Mouse (Mus musculus) heart, embryonic 15.5 days (tissue): ENCODE data around the gene Proca1. TPM values are rescaled to one million over a fixed set of nuclear protein-coding genes. Genes with fewer than 3 reads are reported as not detected.
"Not testable (repeated sequence)": the region's sequence is repeated elsewhere in the genome, so short reads cannot be mapped to it uniquely, and the experiment has no call there.

Experiments used
- ATAC-seq: fragments of 200-750 bp; cut with Nextera tagmentation; replicated peaks from 2 replicates; pipeline ENCODE4 v1.8.0; 2017; ENCODE audit warnings: low read depth, moderate TSS enrichment; ENCODE audit not compliant: insufficient number of reproducible peaks, insufficient read depth, low FRiP score
- H3K27ac ChIP-seq: fragments of 300-500 bp; sonication (generic); 2 replicates; pipeline ENCODE4 v1.5.1; 2015; ENCODE audit warnings: mild to moderate bottlenecking, inconsistent platforms
- H3K27me3 ChIP-seq: fragments of 300-500 bp; sonication (generic); 2 replicates; pipeline ENCODE4 v1.6.1; 2015; ENCODE audit warnings: inconsistent platforms
- H3K36me3 ChIP-seq: fragments of 300-500 bp; sonication (generic); 2 replicates; pipeline ENCODE4 v1.6.1; 2015; ENCODE audit warnings: mild to moderate bottlenecking, inconsistent platforms
- H3K4me1 ChIP-seq: fragments of 300-500 bp; sonication (generic); replicated peaks from 2 replicates; pipeline ENCODE4 v1.6.1; 2015; ENCODE audit warnings: inconsistent platforms
- H3K4me2 ChIP-seq: fragments of 300-500 bp; sonication (generic); 2 replicates; pipeline ENCODE4 v1.6.1; 2015; ENCODE audit warnings: inconsistent platforms, mild to moderate bottlenecking, moderate library complexity
- H3K4me3 ChIP-seq: fragments of 300-500 bp; sonication (generic); 2 replicates; pipeline ENCODE4 v1.5.1; 2015; ENCODE audit warnings: mild to moderate bottlenecking, inconsistent platforms
- H3K9ac ChIP-seq: fragments of 300-500 bp; sonication (generic); 2 replicates; pipeline ENCODE4 v1.6.1; 2015; ENCODE audit warnings: mild to moderate bottlenecking, inconsistent platforms
- H3K9me3 ChIP-seq: fragments of 300-500 bp; sonication (generic); replicated peaks from 2 replicates; pipeline ENCODE4 v1.6.1; 2016; ENCODE audit warnings: inconsistent platforms
- WGBS: fragments of 180-500 bp; shearing (Covaris S2); methylation state at CpG from one replicate; pipeline ENCODE4 v1.1.7; 2015; ENCODE audit warnings: mixed read lengths; 5-methylcytosine and 5-hydroxymethylcytosine counted together
- polyA plus RNA-seq: library from polyadenylated mRNA; unstranded; fragments of >200 nt; fragmentation: Nextera tagmentation; extraction: Ambion mirVana; gene quantifications from 2 replicates; pipeline ENCODE4 v1.2.1, GENCODE M21; 2015

Proca1 gene
- polyA plus RNA-seq, 1 experiment from 2014 or later = 2.9 TPM

DNA sequence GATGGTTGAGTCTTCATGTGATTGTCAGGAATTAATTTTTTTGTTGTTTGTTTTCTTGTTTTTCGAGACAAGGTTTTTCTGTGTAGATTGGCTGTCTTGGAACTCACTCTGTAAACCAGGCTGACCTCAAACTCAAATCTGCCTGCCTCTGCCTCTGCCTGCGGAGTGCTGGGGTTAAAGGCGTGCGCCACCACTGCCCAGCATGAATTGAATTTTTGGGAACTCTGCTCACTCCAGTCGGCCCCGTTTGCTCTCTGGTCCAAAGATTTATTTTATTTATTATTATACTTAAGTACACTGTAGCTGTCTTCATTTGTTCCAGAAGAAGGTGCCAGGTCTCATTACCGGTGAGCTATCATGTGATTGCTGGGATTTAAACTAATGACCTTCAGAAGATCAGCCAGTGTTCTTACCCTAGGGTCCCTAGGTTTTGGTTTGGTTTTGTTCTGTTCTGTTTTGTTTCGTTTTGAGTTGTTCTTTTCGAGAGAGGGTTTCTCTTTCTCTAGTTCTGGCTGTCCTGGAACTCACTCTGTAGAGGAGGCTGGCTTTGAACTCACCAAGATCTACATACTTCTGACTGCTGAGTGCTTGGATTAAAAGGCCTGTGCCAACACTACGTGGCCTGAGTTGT lies 9.2 kb upstream of the Proca1 start:
- H3K4me1 ChIP-seq = peaks cover 38% of the 10 kb centered on the region
- peak overlapping the region; percentile 90 for H3K4me3 ChIP-seq
- peak overlapping the region; percentile 92 for H3K27ac ChIP-seq
- no peak overlapping the region for H3K9ac ChIP-seq
- 49% methylated on average over 10 of the region's 10 CpGs for WGBS
- ATAC-seq = no peak
- H3K36me3 ChIP-seq = peaks cover 29% of the 10 kb centered on the region
- no peaks in the 10 kb centered on the region for H3K9me3 ChIP-seq
- no peaks in the 10 kb centered on the region for H3K27me3 ChIP-seq
- peak overlapping the region; percentile 61 for H3K4me2 ChIP-seq

DNA sequence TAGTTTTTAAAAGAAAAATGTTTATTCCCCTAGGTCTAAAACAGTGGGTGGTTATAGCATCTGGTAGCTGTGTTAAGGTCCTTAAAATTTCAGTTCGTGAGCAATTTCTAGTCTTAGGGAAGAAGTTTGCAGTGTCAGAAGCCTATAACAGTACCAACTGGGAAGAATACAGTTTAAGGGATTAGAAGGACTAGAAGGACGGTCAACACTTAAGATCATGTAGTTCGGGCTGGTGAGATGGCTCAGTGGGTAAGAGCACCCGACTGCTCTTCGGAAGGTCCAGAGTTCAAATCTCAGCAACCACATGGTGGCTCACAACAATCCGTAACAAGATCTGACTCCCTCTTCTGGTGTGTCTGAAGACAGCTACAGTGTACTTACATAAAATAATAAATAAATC lies 8.5 kb upstream of the Proca1 start:
- H3K4me3 ChIP-seq, H3K9ac ChIP-seq, H3K27ac ChIP-seq, H3K4me2 ChIP-seq, H3K9me3 ChIP-seq, ATAC-seq, H3K27me3 ChIP-seq: not testable (repeated sequence)
- WGBS = 92% methylated on average over 6 of the region's 6 CpGs
- H3K4me1 ChIP-seq = peaks cover 38% of the 10 kb centered on the region
- H3K36me3 ChIP-seq = peaks cover 26% of the 10 kb centered on the region

DNA sequence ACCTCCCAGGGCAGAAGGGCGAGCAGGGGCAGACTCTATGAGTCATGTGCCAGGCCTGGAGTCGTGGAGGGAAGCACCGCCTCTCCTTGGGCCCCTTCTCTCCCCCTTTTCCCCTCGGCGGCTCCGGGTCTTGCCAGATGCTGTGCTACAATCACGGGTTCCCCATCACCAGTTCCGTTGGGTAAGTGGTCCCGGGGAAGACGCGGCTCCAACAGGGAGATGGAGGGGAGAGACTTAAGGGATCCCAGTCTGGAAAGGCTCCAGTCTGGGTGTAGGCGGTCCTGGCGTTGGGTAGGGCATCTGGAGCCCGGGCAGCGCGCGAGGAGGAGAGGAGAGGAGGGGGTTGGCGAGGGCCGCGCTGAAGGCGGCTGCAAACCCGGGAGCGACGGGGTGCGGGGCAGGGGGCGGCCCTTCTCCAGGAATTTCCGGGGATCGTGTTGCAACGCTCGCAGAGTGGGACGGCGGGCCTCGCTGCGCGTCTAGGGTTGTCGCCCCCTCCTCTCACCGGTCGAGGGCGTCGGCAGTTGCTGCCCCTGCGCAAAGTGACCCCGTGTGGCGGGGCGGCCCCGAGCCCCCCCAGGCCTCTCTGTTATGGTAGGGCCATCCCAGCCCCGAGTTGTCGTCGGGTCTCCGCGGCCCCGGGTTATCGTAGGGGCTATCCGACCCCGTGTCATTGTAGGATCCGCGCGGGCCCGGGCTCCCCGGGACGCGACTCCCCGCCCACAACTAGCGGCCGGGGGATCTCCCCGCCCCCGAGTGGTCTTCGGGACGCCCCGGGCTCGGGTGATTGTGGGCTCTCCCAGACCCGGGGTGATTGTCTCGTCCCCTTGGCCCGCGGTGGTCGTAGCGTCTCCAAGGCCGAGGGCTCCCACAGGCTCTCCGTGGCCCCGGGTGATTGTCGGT lies 4.6 kb upstream of the Proca1 start, which contains the start of gene Rab34:
Rab34 (plus strand) TSS at position 100 of the 903 bp plus-strand sequence.
- under 1% methylated on average over 80 of the region's 80 CpGs for WGBS
- ATAC-seq = peak; percentile 82
- peak within 1 kb of the TSS; percentile 97 for H3K27ac ChIP-seq
- H3K9me3 ChIP-seq = no peaks in the 10 kb centered on the region
- H3K4me3 ChIP-seq = peak within 1 kb of the TSS; percentile 60
- H3K4me1 ChIP-seq = peaks cover 21% of the 10 kb centered on the region
- H3K36me3 ChIP-seq = peaks cover 24% of the 10 kb centered on the region
- no peaks in the 10 kb centered on the region for H3K27me3 ChIP-seq
- H3K4me2 ChIP-seq = peak within 1 kb of the TSS; percentile 81
- peak within 1 kb of the TSS; percentile 80 for H3K9ac ChIP-seq

DNA sequence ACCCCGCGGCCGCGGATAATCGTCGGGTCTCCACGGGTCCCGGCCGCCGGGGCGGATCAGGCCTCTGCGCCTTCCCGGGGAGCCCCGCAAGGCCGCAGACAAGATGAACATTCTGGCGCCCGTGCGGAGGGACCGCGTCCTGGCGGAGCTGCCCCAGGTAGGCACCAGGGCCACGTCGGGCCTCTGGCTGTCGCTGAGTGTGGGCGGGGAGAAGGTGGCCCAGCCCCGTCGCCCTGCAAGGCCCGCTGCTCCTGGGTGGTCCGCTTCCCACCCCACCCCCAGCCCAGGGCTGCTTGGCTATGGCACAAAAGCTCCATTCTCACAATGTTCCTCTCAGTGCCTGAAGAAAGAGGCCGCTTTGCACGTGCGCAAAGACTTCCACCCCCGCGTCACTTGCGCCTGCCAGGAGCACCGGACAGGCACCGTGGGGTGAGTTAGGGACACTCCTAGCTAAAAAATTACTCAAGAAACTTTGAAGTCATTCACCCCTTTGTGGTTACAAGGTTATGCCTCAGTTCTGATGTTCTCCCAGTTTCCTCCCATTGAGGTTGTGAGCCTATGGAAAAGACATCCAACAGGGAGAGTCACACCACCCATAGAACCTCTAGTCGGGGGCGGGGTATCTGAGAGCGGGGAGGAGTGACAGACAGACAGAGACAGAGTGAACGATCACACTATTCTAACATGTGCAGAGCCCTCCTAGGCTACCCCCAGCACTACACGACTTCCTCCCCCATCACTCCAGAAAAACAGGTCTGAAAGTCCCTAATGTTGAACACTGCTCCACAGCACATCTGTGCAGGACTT lies 3.8 kb upstream of the Proca1 start:
- WGBS = under 1% methylated on average over 42 of the region's 42 CpGs
- Histone ChIP-seq H3K4me1 (peaks cover 21% of the 10 kb centered on the region), H3K4me2 (peak overlapping the region; percentile 81), H3K27me3 (no peaks in the 10 kb centered on the region), H3K9me3 (no peaks in the 10 kb centered on the region), H3K27ac (peak overlapping the region; percentile 97), H3K4me3 (peak overlapping the region; percentile 60), H3K9ac (peak overlapping the region; percentile 80), H3K36me3 (peaks cover 24% of the 10 kb centered on the region)
- ATAC-seq = peak; percentile 83

DNA sequence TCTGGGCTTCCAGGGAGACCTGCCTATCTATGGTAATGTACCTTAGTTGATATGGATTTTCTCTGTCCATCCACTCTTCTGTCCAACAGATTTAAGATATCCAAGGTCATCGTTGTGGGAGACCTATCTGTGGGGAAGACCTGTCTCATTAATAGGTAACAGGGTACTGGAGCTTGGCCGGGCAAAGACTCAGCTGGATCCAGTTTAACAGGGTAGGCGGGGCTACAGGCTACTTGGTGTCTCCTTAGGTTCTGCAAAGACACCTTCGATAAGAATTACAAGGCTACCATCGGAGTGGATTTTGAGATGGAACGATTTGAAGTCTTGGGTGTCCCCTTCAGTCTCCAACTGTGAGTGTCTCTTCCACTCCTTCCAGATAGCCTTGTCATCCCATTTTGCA lies 3.2 kb upstream of the Proca1 start:
- peaks cover 24% of the 10 kb centered on the region for H3K36me3 ChIP-seq
- H3K27me3 ChIP-seq = no peaks in the 10 kb centered on the region
- no peak overlapping the region for H3K9ac ChIP-seq
- no peak for ATAC-seq
- WGBS = 67% methylated on average over 6 of the region's 6 CpGs
- H3K4me2 ChIP-seq = peak overlapping the region; percentile 81
- H3K27ac ChIP-seq = peak overlapping the region; percentile 97
- H3K4me1 ChIP-seq = peaks cover 26% of the 10 kb centered on the region
- H3K9me3 ChIP-seq = no peaks in the 10 kb centered on the region
- H3K4me3 ChIP-seq = peak overlapping the region; percentile 60; the same call in 1 of the 2 replicates

DNA sequence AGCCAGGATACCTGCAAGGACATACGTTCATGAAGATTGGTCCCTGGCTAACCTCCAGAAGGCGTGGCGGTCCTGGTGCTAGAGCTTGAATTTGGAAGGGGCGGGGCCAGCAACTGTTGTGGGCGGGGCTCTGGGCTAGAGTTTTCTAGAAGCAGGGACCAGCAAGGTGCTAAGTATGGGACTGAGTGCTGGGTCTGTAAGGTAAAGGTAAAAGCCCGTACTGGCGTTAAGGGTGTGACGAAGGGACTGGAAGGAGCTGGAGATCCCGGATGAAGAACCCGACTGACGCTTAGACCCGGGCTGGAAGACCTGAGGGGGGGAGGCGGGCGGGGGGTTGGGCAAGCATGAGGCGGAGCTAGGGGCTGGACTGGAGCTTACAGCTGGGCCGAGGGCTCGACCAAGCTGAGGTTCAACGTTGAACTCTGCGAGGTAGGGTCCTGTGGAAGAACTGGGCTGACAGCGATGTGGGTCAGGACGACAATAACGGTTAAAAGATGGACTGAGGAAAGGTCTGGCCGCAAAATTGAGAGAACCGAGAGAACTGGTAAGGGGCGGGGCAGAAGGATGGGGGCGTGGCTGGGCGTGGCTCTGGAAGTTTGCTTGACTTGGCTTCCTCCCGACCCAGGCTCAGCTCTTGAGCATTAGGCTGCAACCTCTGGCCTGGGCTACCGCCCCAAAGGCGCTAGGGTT lies 1.4 kb downstream of the Proca1 start:
- Histone ChIP-seq H3K4me3 (peak overlapping the region; percentile 63), H3K36me3 (peaks cover 24% of the 10 kb centered on the region), H3K4me1 (peaks cover 24% of the 10 kb centered on the region), H3K27me3 (no peaks in the 10 kb centered on the region), H3K27ac (peak overlapping the region; percentile 41; the same call in 1 of the 2 replicates), H3K9ac (peak overlapping the region; percentile 58), H3K4me2 (peak overlapping the region; percentile 89), H3K9me3 (no peaks in the 10 kb centered on the region)
- ATAC-seq = peak; percentile 72
- WGBS = 4% methylated on average over 30 of the region's 30 CpGs

DNA sequence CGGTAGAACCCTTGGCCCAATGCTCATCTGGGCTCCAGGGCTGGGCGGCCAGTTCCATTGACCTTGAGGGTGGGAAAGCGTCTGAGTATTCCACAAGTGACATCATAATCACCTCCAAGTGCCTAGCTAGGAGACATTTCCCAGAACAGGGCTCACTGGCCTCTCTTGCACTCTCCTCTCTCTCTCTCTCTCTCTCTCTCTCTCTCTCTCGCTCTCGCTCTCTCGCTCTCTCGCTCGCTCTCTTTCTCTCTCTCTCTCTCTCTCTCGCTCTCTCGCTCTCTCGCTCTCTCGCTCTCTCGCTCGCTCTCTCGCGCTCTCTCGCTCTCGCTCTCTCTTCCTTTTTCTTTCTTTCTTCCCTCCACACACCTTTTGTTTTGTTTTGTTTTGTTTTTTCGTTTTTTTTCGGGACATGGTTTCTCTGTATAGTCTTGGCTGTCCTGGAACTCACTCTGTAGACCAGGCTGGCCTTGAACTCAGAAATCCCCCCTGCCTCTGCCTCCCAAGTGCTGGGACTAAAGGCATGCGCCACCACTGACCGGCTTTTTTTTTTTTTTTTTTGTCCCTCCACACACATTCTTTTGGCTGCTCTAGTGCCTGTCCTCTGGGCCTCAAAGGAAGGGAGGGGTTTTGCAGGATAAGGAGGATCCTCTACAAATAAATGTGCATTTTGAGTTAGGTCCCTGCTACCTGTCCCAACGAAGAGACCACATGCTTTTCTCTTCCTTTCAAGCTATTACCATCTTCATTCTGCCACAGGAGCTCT lies 2.1 kb downstream of the Proca1 start:
- ATAC-seq = no peak
- 50% methylated on average over 23 of the region's 23 CpGs for WGBS
- H3K9me3 ChIP-seq = no peaks in the 10 kb centered on the region
- peak overlapping the region; percentile 63 for H3K4me3 ChIP-seq
- peak overlapping the region; percentile 41; the same call in 1 of the 2 replicates for H3K27ac ChIP-seq
- peak overlapping the region; percentile 89 for H3K4me2 ChIP-seq
- peaks cover 18% of the 10 kb centered on the region for H3K4me1 ChIP-seq
- H3K9ac ChIP-seq = peak overlapping the region; percentile 58
- H3K36me3 ChIP-seq = peaks cover 24% of the 10 kb centered on the region
- no peaks in the 10 kb centered on the region for H3K27me3 ChIP-seq

DNA sequence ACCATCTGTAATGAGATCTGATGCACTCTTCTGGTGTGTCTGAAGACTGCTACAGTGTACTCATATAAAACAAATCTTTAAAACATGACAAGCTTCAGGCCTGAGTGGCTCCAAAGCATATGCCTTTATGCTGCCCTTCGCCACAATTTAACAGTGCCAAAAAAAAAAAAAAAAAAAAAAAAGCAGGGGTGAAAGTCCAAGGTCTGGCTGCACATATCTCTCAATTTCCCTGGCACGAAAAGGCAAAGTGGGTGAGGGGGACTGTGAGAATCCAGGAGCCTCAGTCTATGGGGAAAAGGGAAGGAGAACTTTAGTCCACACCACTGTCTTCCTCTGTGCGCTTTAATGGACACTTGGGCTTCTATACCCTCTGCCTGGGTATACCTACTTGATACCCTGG lies 9.2 kb downstream of the Proca1 start:
- H3K36me3 ChIP-seq = peaks cover 26% of the 10 kb centered on the region
- H3K4me1 ChIP-seq = no peaks in the 10 kb centered on the region
- no peak overlapping the region for H3K4me3 ChIP-seq
- 91% methylated on average over 3 of the region's 3 CpGs for WGBS
- H3K9ac ChIP-seq = no peak overlapping the region
- no peak overlapping the region for H3K27ac ChIP-seq
- ATAC-seq = no peak
- no peaks in the 10 kb centered on the region for H3K9me3 ChIP-seq
- H3K4me2 ChIP-seq = no peak overlapping the region
- H3K27me3 ChIP-seq = no peaks in the 10 kb centered on the region

DNA sequence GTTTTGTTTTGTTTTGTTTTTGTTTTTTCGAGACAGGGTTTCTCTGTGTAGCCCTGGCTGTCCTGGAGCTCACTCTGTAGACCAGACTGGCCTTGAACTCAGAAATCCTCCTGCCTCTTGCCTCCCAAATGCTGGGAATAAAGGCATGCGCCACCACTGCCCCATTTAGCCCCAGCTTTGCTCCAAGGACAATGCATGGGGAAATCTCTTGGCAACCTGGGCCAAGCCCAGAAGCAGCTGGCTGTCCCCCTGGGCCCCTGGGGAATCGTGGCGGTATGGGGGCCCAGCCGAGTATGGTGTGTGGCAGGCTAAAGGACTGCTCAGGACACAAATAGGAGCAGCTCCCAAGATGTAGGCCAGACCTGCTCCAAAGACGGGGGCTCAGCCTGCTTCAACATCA lies 11.1 kb downstream of the Proca1 start:
- H3K4me2 ChIP-seq = no peak overlapping the region
- H3K9me3 ChIP-seq = no peaks in the 10 kb centered on the region
- no peaks in the 10 kb centered on the region for H3K4me1 ChIP-seq
- H3K27me3 ChIP-seq = no peaks in the 10 kb centered on the region
- peaks cover 46% of the 10 kb centered on the region for H3K36me3 ChIP-seq
- H3K9ac ChIP-seq = no peak overlapping the region
- ATAC-seq = no peak
- 80% methylated on average over 6 of the region's 6 CpGs for WGBS
- no peak overlapping the region for H3K4me3 ChIP-seq
- no peak overlapping the region for H3K27ac ChIP-seq
